Mouse (Mus musculus) CH12.LX (cell line): ENCODE measurements around the gene Acsl6.
A peak's percentile ranks its signal among the peaks of the same experiment; 100 is the strongest.

ENCODE experiments used
- CTCF ChIP-seq, 2 experiments: IDR thresholded peaks in 1 of 2; conservative IDR thresholded peaks in 1 of 2; 2 replicates each; pipeline ENCODE4 v1.5.1; 2011 to 2012; ENCODE audit warnings: low read depth in 2 of 2, low read length in 2 of 2, improper control_type of control experiment in 1 of 2, inconsistent platforms in 1 of 2, mild to moderate bottlenecking in 1 of 2, moderate library complexity in 1 of 2
- EP300 ChIP-seq: IDR thresholded peaks from 2 replicates; pipeline ENCODE4 v1.6.1; 2011; ENCODE audit warnings: low read length, improper control_type of control experiment
- JUND ChIP-seq: conservative IDR thresholded peaks from 2 replicates; pipeline ENCODE4 v1.6.1; 2011; ENCODE audit warnings: low read depth, low read length, improper control_type of control experiment
- MAX ChIP-seq: IDR thresholded peaks from 2 replicates; pipeline ENCODE4 v1.6.1; 2011; ENCODE audit warnings: low read length, improper control_type of control experiment
- MAZ ChIP-seq: IDR thresholded peaks from 2 replicates; pipeline ENCODE4 v1.6.1; 2012; ENCODE audit warnings: low read depth, mild to moderate bottlenecking, inconsistent platforms, low read length, improper control_type of control experiment, moderate library complexity
- POLR2A ChIP-seq: IDR thresholded peaks from 2 replicates; pipeline ENCODE4 v1.6.1; 2011; ENCODE audit warnings: low read depth, mild to moderate bottlenecking, improper control_type of control experiment, low read length
- POLR2AphosphoS2 ChIP-seq: IDR thresholded peaks from 2 replicates; pipeline ENCODE4 v1.6.1; 2011; ENCODE audit warnings: low read depth, low read length, improper control_type of control experiment
- RCOR1 ChIP-seq: conservative IDR thresholded peaks from 2 replicates; pipeline ENCODE4 v1.6.1; 2012; ENCODE audit warnings: low read depth, mild to moderate bottlenecking, inconsistent platforms, low read length, improper control_type of control experiment
- USF1 ChIP-seq: IDR thresholded peaks from 2 replicates; pipeline ENCODE4 v1.6.1; 2014; ENCODE audit warnings: low read depth, mild to moderate bottlenecking, inconsistent platforms, low read length, improper control_type of control experiment
- ZKSCAN1 ChIP-seq: IDR thresholded peaks from 2 replicates; pipeline ENCODE4 v1.6.1; 2012; ENCODE audit warnings: low read depth, inconsistent platforms, low read length, improper control_type of control experiment, borderline replicate concordance
- ZNF384 ChIP-seq: IDR thresholded peaks from 2 replicates; pipeline ENCODE4 v1.6.1; 2012; ENCODE audit warnings: low read depth, low read length, improper control_type of control experiment, inconsistent platforms

- TF ChIP-seq USF1 (no peak), POLR2A (no peak), MAZ (no peak), CTCF (conservative IDR thresholded peaks at IDR 0.05 in 1 of 2, IDR thresholded peaks at IDR 0.05 in 1 of 2; ENCODE audit: low read depth in 2 of 2, low read length in 2 of 2) (no peak), ZNF384 (no peak), POLR2AphosphoS2 (no peak), JUND (no peak), EP300 (0 out of 2 replicates have a peak, but pooled peaks have one; percentile 13), ZKSCAN1 (no peak), MAX (peak; percentile 21; the same call in 1 of the 2 replicates), RCOR1 (no peak)
Observed at GRCm38 (mm10) chr11:54303076-54303727, 396 bp upstream of the Acsl6 start.
